Mouse (Mus musculus): ENCODE results near the gene BC030867. TPM values are rescaled to one million over a fixed set of nuclear protein-coding genes. Genes with fewer than 3 reads are reported as not detected.

The BC030867 gene
- total and polyA plus RNA-seq, 2 experiments = 0.38 TPM; not detected in 1

GRCm38 (mm10) chr11:102246273-102246635 lies 2.4 kb upstream of the BC030867 start:
- Histone ChIP-seq H3K79me2 (ENCODE audit: control insufficient read depth, insufficient read depth, low read length) (no peaks in the 10 kb centered on the region), H3K36me3 (ENCODE audit: control insufficient read depth, insufficient read depth, low read length) (no peaks in the 10 kb centered on the region), H3K4me1 (ENCODE audit: control insufficient read depth, insufficient read depth, low read length) (0 out of 2 replicates have a peak, but pooled peaks cover 2% of the 10 kb centered on the region), H3K9ac (ENCODE audit: low read depth, low read length) (no peak overlapping the region), H3K4me3 (ENCODE audit: insufficient read depth, low read depth, low read length) (no peak overlapping the region), H3K27ac (replicated peaks; ENCODE audit: insufficient read depth, low read depth, low read length) (no peak overlapping the region), H3K27me3 (ENCODE audit: control insufficient read depth, insufficient read depth, low read length) (no peaks in the 10 kb centered on the region)
- 85% methylated on average over 6 of the region's 6 CpGs for WGBS
- DNase-seq (ENCODE audit: extremely low read depth, low read depth, low spot score) = no peak
- TF ChIP-seq POLR2A (IDR thresholded peaks at IDR 0.05; ENCODE audit: extremely low read depth, insufficient read depth, low read length) (no peak), CTCF (IDR thresholded peaks at IDR 0.05; ENCODE audit: low read depth, low read length) (no peak)

- H3K4me3 ChIP-seq (ENCODE audit: insufficient read depth, low read depth, low read length) = no peak overlapping the region
- H3K79me2 ChIP-seq (ENCODE audit: control insufficient read depth, insufficient read depth, low read length) = no peaks in the 10 kb centered on the region
- 0 out of 2 replicates have a peak, but pooled peaks cover 2% of the 10 kb centered on the region for H3K4me1 ChIP-seq (ENCODE audit: control insufficient read depth, insufficient read depth, low read length)
- H3K9ac ChIP-seq (ENCODE audit: low read depth, low read length) = no peak overlapping the region
- no peaks in the 10 kb centered on the region for H3K36me3 ChIP-seq (ENCODE audit: control insufficient read depth, insufficient read depth, low read length)
- peak; percentile 15; the same call in 1 of the 2 replicates for TF ChIP-seq CTCF (IDR thresholded peaks at IDR 0.05; ENCODE audit: low read depth, low read length)
- no peak for TF ChIP-seq POLR2A (IDR thresholded peaks at IDR 0.05; ENCODE audit: extremely low read depth, insufficient read depth, low read length)
- no peak for DNase-seq (ENCODE audit: extremely low read depth, low read depth, low spot score)
- 94% methylated on average over 4 of the region's 4 CpGs for WGBS
- no peaks in the 10 kb centered on the region for H3K27me3 ChIP-seq (ENCODE audit: control insufficient read depth, insufficient read depth, low read length)
- H3K27ac ChIP-seq (replicated peaks; ENCODE audit: insufficient read depth, low read depth, low read length) = no peak overlapping the region
Measured at GRCm38 (mm10) chr11:102246871-102247270, 1.8 kb upstream of the BC030867 start.

- H3K4me1 ChIP-seq (ENCODE audit: control insufficient read depth, insufficient read depth, low read length) = 0 out of 2 replicates have a peak, but pooled peaks cover 2% of the 10 kb centered on the region
- no peak for DNase-seq (ENCODE audit: extremely low read depth, low read depth, low spot score)
- 26% methylated on average over 9 of the region's 9 CpGs for WGBS
- H3K79me2 ChIP-seq (ENCODE audit: control insufficient read depth, insufficient read depth, low read length) = no peaks in the 10 kb centered on the region
- no peak overlapping the region for H3K27ac ChIP-seq (replicated peaks; ENCODE audit: insufficient read depth, low read depth, low read length)
- no peaks in the 10 kb centered on the region for H3K27me3 ChIP-seq (ENCODE audit: control insufficient read depth, insufficient read depth, low read length)
- no peak for TF ChIP-seq CTCF (IDR thresholded peaks at IDR 0.05; ENCODE audit: low read depth, low read length)
- no peak for TF ChIP-seq POLR2A (IDR thresholded peaks at IDR 0.05; ENCODE audit: extremely low read depth, insufficient read depth, low read length)
- no peak overlapping the region for H3K4me3 ChIP-seq (ENCODE audit: insufficient read depth, low read depth, low read length)
- H3K9ac ChIP-seq (ENCODE audit: low read depth, low read length) = no peak overlapping the region
- H3K36me3 ChIP-seq (ENCODE audit: control insufficient read depth, insufficient read depth, low read length) = no peaks in the 10 kb centered on the region
Measured at GRCm38 (mm10) chr11:102249351-102250090, 839 bp downstream of the BC030867 start.

GRCm38 (mm10) chr11:102257514-102257913 lies 8.8 kb downstream of the BC030867 start:
- Histone ChIP-seq H3K27me3 (ENCODE audit: control insufficient read depth, insufficient read depth, low read length) (no peaks in the 10 kb centered on the region), H3K4me3 (ENCODE audit: insufficient read depth, low read depth, low read length) (no peak overlapping the region), H3K79me2 (ENCODE audit: control insufficient read depth, insufficient read depth, low read length) (no peaks in the 10 kb centered on the region), H3K36me3 (ENCODE audit: control insufficient read depth, insufficient read depth, low read length) (no peaks in the 10 kb centered on the region), H3K4me1 (ENCODE audit: control insufficient read depth, insufficient read depth, low read length) (no peaks in the 10 kb centered on the region), H3K27ac (replicated peaks; ENCODE audit: insufficient read depth, low read depth, low read length) (no peak overlapping the region), H3K9ac (ENCODE audit: low read depth, low read length) (no peak overlapping the region)
- peak; percentile 27; the same call in 1 of the 2 replicates for TF ChIP-seq CTCF (IDR thresholded peaks at IDR 0.05; ENCODE audit: low read depth, low read length)
- TF ChIP-seq POLR2A (IDR thresholded peaks at IDR 0.05; ENCODE audit: extremely low read depth, insufficient read depth, low read length) = no peak
- 72% methylated on average over 9 of the region's 9 CpGs for WGBS
- DNase-seq (ENCODE audit: extremely low read depth, low read depth, low spot score) = no peak

- TF ChIP-seq CTCF (IDR thresholded peaks at IDR 0.05; ENCODE audit: low read depth, low read length) = no peak
- H3K36me3 ChIP-seq (ENCODE audit: control insufficient read depth, insufficient read depth, low read length) = no peaks in the 10 kb centered on the region
- 91% methylated on average over 6 of the region's 6 CpGs for WGBS
Measured at GRCm38 (mm10) chr11:102258095-102258494, 9.4 kb downstream of the BC030867 start.

GRCm38 (mm10) chr11:102258521-102258920 lies 9.8 kb downstream of the BC030867 start:
- Histone ChIP-seq H3K9ac (ENCODE audit: low read depth, low read length) (no peak overlapping the region), H3K27ac (replicated peaks; ENCODE audit: insufficient read depth, low read depth, low read length) (no peak overlapping the region), H3K4me1 (ENCODE audit: control insufficient read depth, insufficient read depth, low read length) (peaks cover 3% of the 10 kb centered on the region; the same call in 1 of the 2 replicates), H3K4me3 (ENCODE audit: insufficient read depth, low read depth, low read length) (no peak overlapping the region), H3K27me3 (ENCODE audit: control insufficient read depth, insufficient read depth, low read length) (no peaks in the 10 kb centered on the region), H3K79me2 (ENCODE audit: control insufficient read depth, insufficient read depth, low read length) (no peaks in the 10 kb centered on the region), H3K36me3 (ENCODE audit: control insufficient read depth, insufficient read depth, low read length) (no peaks in the 10 kb centered on the region)
- DNase-seq (ENCODE audit: extremely low read depth, low read depth, low spot score) = no peak
- TF ChIP-seq POLR2A (IDR thresholded peaks at IDR 0.05; ENCODE audit: extremely low read depth, insufficient read depth, low read length) (no peak), CTCF (IDR thresholded peaks at IDR 0.05; ENCODE audit: low read depth, low read length) (peak; percentile 37; the same call in 1 of the 2 replicates)
- 92% methylated on average over 3 of the region's 3 CpGs for WGBS

More at GRCm38 (mm10) chr11:102258095-102258494, 9.4 kb downstream of the BC030867 start:
- H3K79me2 ChIP-seq (ENCODE audit: control insufficient read depth, insufficient read depth, low read length) = no peaks in the 10 kb centered on the region
- H3K9ac ChIP-seq (ENCODE audit: low read depth, low read length) = no peak overlapping the region
- no peaks in the 10 kb centered on the region for H3K27me3 ChIP-seq (ENCODE audit: control insufficient read depth, insufficient read depth, low read length)
- no peak for DNase-seq (ENCODE audit: extremely low read depth, low read depth, low spot score)
- no peak overlapping the region for H3K4me3 ChIP-seq (ENCODE audit: insufficient read depth, low read depth, low read length)
- H3K27ac ChIP-seq (replicated peaks; ENCODE audit: insufficient read depth, low read depth, low read length) = no peak overlapping the region
- no peaks in the 10 kb centered on the region for H3K4me1 ChIP-seq (ENCODE audit: control insufficient read depth, insufficient read depth, low read length)
